Mouse (Mus musculus): ENCODE data around the gene Gm21981. TPM values are rescaled to one million over a fixed set of nuclear protein-coding genes. Genes with fewer than 3 reads are reported as not detected.

Gene Gm21981
- polyA plus RNA-seq, 1 experiment from 2014 or later, result not detected

- Histone ChIP-seq H3K4me3 (replicated peaks) (no peak within 1 kb of the TSS), H3K27me3 (peaks cover 8% of the 10 kb centered on the region; the same call in 1 of the 2 replicates), H3K4me1 (replicated peaks) (no peaks in the 10 kb centered on the region), H3K9ac (no peak within 1 kb of the TSS), H3K27ac (replicated peaks) (no peak within 1 kb of the TSS), H3K36me3 (replicated peaks) (no peaks in the 10 kb centered on the region), H3K4me2 (no peak within 1 kb of the TSS), H3K9me3 (replicated peaks) (no peaks in the 10 kb centered on the region)
- ATAC-seq (ENCODE audit: insufficient read depth), result no peak
- WGBS (ENCODE audit: insufficient replicate concordance), result 60% methylated on average over 11 of the region's 11 CpGs
These were observed 32.3 kb upstream of the Gm21981 start, which contains the start of gene Pgc for GRCm38 (mm10) chr17:47726566-47726965. Gene Pgc, plus strand, starts transcription at chr17:47726842.

- 30% methylated on average over 4 of the region's 4 CpGs for WGBS (ENCODE audit: insufficient replicate concordance)
- Histone ChIP-seq H3K4me1 (replicated peaks) (no peaks in the 10 kb centered on the region; the same call in 1 of the 2 replicates), H3K4me3 (replicated peaks) (no peak overlapping the region), H3K9ac (no peak overlapping the region), H3K27me3 (0 out of 2 replicates have a peak, but pooled peaks cover 4% of the 10 kb centered on the region), H3K36me3 (replicated peaks) (no peaks in the 10 kb centered on the region), H3K9me3 (replicated peaks) (no peaks in the 10 kb centered on the region), H3K27ac (replicated peaks) (no peak overlapping the region), H3K4me2 (no peak overlapping the region)
- ATAC-seq (ENCODE audit: insufficient read depth), result no peak
These were observed 26.9 kb upstream of the Gm21981 start for GRCm38 (mm10) chr17:47721183-47721582.

- Histone ChIP-seq H3K27me3 (no peaks in the 10 kb centered on the region), H3K4me1 (replicated peaks) (no peaks in the 10 kb centered on the region; the same call in 1 of the 2 replicates), H3K9ac (no peak overlapping the region), H3K4me2 (no peak overlapping the region), H3K27ac (replicated peaks) (no peak overlapping the region), H3K9me3 (replicated peaks) (no peaks in the 10 kb centered on the region), H3K4me3 (replicated peaks) (no peak overlapping the region), H3K36me3 (replicated peaks) (no peaks in the 10 kb centered on the region)
- 18% methylated on average over 3 of the region's 3 CpGs for WGBS (ENCODE audit: insufficient replicate concordance)
- ATAC-seq (ENCODE audit: insufficient read depth), result no peak
These were observed 20.8 kb upstream of the Gm21981 start for GRCm38 (mm10) chr17:47715037-47715436.

- Histone ChIP-seq H3K27ac (replicated peaks) (no peak overlapping the region), H3K4me2 (no peak overlapping the region), H3K27me3 (no peaks in the 10 kb centered on the region), H3K4me1 (replicated peaks) (peaks cover 11% of the 10 kb centered on the region; the same call in 1 of the 2 replicates), H3K9me3 (replicated peaks) (no peaks in the 10 kb centered on the region), H3K36me3 (replicated peaks) (no peaks in the 10 kb centered on the region), H3K4me3 (replicated peaks) (no peak overlapping the region), H3K9ac (no peak overlapping the region)
- whole genome bisulfite sequencing (ENCODE audit: insufficient replicate concordance), result 62% methylated on average over 22 of the region's 22 CpGs
- ATAC-seq (ENCODE audit: insufficient read depth), result no peak
These were observed 18.8 kb upstream of the Gm21981 start for GRCm38 (mm10) chr17:47712889-47713571.

GRCm38 (mm10) chr17:47711883-47712282 is 17.6 kb upstream of the Gm21981 start:
- Histone ChIP-seq H3K4me3 (replicated peaks) (no peak overlapping the region), H3K9ac (no peak overlapping the region), H3K4me2 (no peak overlapping the region), H3K36me3 (replicated peaks) (no peaks in the 10 kb centered on the region), H3K27ac (replicated peaks) (no peak overlapping the region), H3K9me3 (replicated peaks) (no peaks in the 10 kb centered on the region), H3K27me3 (peaks cover 5% of the 10 kb centered on the region; the same call in 1 of the 2 replicates), H3K4me1 (replicated peaks) (peaks cover 11% of the 10 kb centered on the region; the same call in 1 of the 2 replicates)
- WGBS (ENCODE audit: insufficient replicate concordance), result 29% methylated on average over 6 of the region's 6 CpGs
- no peak for ATAC-seq (ENCODE audit: insufficient read depth)

- H3K9ac ChIP-seq, result no peak overlapping the region
- ATAC-seq (ENCODE audit: insufficient read depth), result no peak
- no peaks in the 10 kb centered on the region for H3K9me3 ChIP-seq (replicated peaks)
- H3K4me1 ChIP-seq (replicated peaks), result peaks cover 11% of the 10 kb centered on the region; the same call in 1 of the 2 replicates
- 35% methylated on average over 3 of the region's 3 CpGs for WGBS (ENCODE audit: insufficient replicate concordance)
- no peak overlapping the region for H3K4me2 ChIP-seq
- H3K27ac ChIP-seq (replicated peaks), result no peak overlapping the region
- H3K36me3 ChIP-seq (replicated peaks), result no peaks in the 10 kb centered on the region
- H3K27me3 ChIP-seq, result peaks cover 20% of the 10 kb centered on the region
- no peak overlapping the region for H3K4me3 ChIP-seq (replicated peaks)
These were observed 15.8 kb upstream of the Gm21981 start for GRCm38 (mm10) chr17:47710036-47710435.

GRCm38 (mm10) chr17:47708972-47709371 is 14.7 kb upstream of the Gm21981 start:
- no peaks in the 10 kb centered on the region for H3K9me3 ChIP-seq (replicated peaks)
- no peak overlapping the region for H3K27ac ChIP-seq (replicated peaks)
- H3K27me3 ChIP-seq, result peaks cover 30% of the 10 kb centered on the region
- no peak overlapping the region for H3K4me2 ChIP-seq
- H3K4me3 ChIP-seq (replicated peaks), result no peak overlapping the region
- no peaks in the 10 kb centered on the region for H3K36me3 ChIP-seq (replicated peaks)
- WGBS (ENCODE audit: insufficient replicate concordance), result 63% methylated on average over 4 of the region's 4 CpGs
- H3K9ac ChIP-seq, result no peak overlapping the region
- peaks cover 11% of the 10 kb centered on the region; the same call in 1 of the 2 replicates for H3K4me1 ChIP-seq (replicated peaks)
- ATAC-seq (ENCODE audit: insufficient read depth), result no peak

- Histone ChIP-seq H3K4me1 (replicated peaks) (peaks cover 11% of the 10 kb centered on the region; the same call in 1 of the 2 replicates), H3K27ac (replicated peaks) (no peak overlapping the region), H3K4me2 (no peak overlapping the region), H3K27me3 (peaks cover 40% of the 10 kb centered on the region), H3K36me3 (replicated peaks) (no peaks in the 10 kb centered on the region), H3K9ac (no peak overlapping the region), H3K9me3 (replicated peaks) (no peaks in the 10 kb centered on the region), H3K4me3 (replicated peaks) (no peak overlapping the region)
- no peak for ATAC-seq (ENCODE audit: insufficient read depth)
- WGBS (ENCODE audit: insufficient replicate concordance), result 53% methylated on average over 3 of the region's 3 CpGs
These were observed 13.7 kb upstream of the Gm21981 start for GRCm38 (mm10) chr17:47707961-47708360.

- Histone ChIP-seq H3K36me3 (replicated peaks) (no peaks in the 10 kb centered on the region), H3K4me3 (replicated peaks) (no peak overlapping the region), H3K27me3 (peaks cover 55% of the 10 kb centered on the region), H3K4me2 (no peak overlapping the region), H3K27ac (replicated peaks) (no peak overlapping the region), H3K4me1 (replicated peaks) (0 out of 2 replicates have a peak, but pooled peaks cover 11% of the 10 kb centered on the region), H3K9ac (no peak overlapping the region), H3K9me3 (replicated peaks) (no peaks in the 10 kb centered on the region)
- WGBS (ENCODE audit: insufficient replicate concordance), result 65% methylated on average over 1 of the region's 1 CpGs
- ATAC-seq (ENCODE audit: insufficient read depth), result no peak
These were observed 11.9 kb upstream of the Gm21981 start for GRCm38 (mm10) chr17:47706196-47706595.

GRCm38 (mm10) chr17:47704692-47705091 is 10.4 kb upstream of the Gm21981 start:
- Histone ChIP-seq H3K4me1 (replicated peaks) (peaks cover 19% of the 10 kb centered on the region), H3K9ac (no peak overlapping the region), H3K4me2 (no peak overlapping the region), H3K4me3 (replicated peaks) (no peak overlapping the region), H3K36me3 (replicated peaks) (no peaks in the 10 kb centered on the region), H3K9me3 (replicated peaks) (no peaks in the 10 kb centered on the region), H3K27me3 (peaks cover 55% of the 10 kb centered on the region), H3K27ac (replicated peaks) (no peak overlapping the region)
- no peak for ATAC-seq (ENCODE audit: insufficient read depth)
- 67% methylated on average over 4 of the region's 4 CpGs for WGBS (ENCODE audit: insufficient replicate concordance)

- Histone ChIP-seq H3K27me3 (peaks cover 55% of the 10 kb centered on the region), H3K4me1 (replicated peaks) (peaks cover 14% of the 10 kb centered on the region)
- 28% methylated on average over 20 of the region's 20 CpGs for WGBS (ENCODE audit: insufficient replicate concordance)
These were observed 9.3 kb upstream of the Gm21981 start for GRCm38 (mm10) chr17:47703556-47703955.

More at GRCm38 (mm10) chr17:47703556-47703955, 9.3 kb upstream of the Gm21981 start:
- ATAC-seq (ENCODE audit: insufficient read depth), result no peak
- H3K36me3 ChIP-seq (replicated peaks), result no peaks in the 10 kb centered on the region
- H3K4me2 ChIP-seq, result no peak overlapping the region
- no peak overlapping the region for H3K27ac ChIP-seq (replicated peaks)
- H3K9ac ChIP-seq, result no peak overlapping the region
- no peaks in the 10 kb centered on the region for H3K9me3 ChIP-seq (replicated peaks)
- no peak overlapping the region for H3K4me3 ChIP-seq (replicated peaks)

Data from liver, embryonic 15.5 days (tissue).